Mouse (Mus musculus): ENCODE measurements at regions not wholly inside any gene's neighbourhood (a gene's known extent, or its start where the extent isn't known, plus 50 kb on each side); places are given as distances from the start of the nearest gene placed in this dataset.
A peak's percentile ranks its signal among the peaks of the same experiment; 100 is the strongest.

DNA sequence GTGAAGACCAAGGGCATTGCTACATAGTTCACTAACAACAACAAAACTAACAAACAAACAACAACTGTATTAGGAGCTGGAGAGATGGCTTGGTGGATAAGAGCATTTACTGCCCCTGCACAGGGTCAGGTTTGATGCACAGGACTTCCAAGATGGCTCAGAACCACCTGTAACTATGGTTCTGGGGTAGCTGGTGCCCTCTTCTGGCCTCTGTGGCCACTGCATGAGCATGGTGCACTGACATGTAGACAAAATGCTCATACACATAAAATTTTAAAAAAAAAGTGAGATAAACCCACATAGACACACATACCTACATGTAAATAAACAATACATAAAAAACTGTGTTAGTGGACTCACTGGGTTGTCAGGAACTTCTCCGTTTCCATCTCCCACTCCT is 172.5 kb downstream of the Nucb2 start:
- no peaks in the 10 kb centered on the region for H3K9me3 ChIP-seq (ENCODE audit: low read length)
- H3K27me3 ChIP-seq (ENCODE audit: insufficient read depth, low read length): no peaks in the 10 kb centered on the region
- H3K4me2 ChIP-seq (replicated peaks; ENCODE audit: low read depth, low read length): no peak overlapping the region
- no peak overlapping the region for H3K4me3 ChIP-seq (ENCODE audit: low read length)
- H3K27ac ChIP-seq (ENCODE audit: low read length): no peak overlapping the region
- H3K4me1 ChIP-seq (ENCODE audit: insufficient read depth, low read length): peaks cover 4% of the 10 kb centered on the region; the same call in 1 of the 2 replicates
- no peaks in the 10 kb centered on the region for H3K36me3 ChIP-seq (ENCODE audit: insufficient read depth, low read length)
- 65% methylated on average over 1 of the region's 1 CpGs for WGBS
- no peak for ATAC-seq (ENCODE audit: low FRiP score, low TSS enrichment)
- no peak overlapping the region for H3K9ac ChIP-seq (replicated peaks; ENCODE audit: low read length)

DNA sequence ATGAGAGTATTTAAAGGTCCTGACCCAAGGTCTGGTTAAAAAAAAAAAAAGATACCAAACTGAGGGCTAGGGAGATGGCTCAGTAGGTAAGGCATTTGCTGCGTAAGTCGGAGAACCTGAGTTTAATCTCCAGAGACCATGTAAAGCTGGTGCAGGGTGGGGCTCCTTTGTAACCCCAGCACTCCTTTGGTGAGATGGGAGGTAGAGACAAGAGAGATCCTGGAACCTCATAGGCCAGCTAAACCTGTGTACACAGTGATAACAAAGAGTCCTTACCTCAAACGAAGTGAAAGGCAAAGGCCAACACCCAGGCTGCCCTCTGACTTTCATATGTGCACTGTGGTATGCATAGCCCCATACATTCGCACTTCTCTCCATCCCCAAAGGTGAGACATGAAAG is 175.0 kb downstream of the Nucb2 start:
- no peak overlapping the region for H3K27ac ChIP-seq (ENCODE audit: low read length)
- peaks cover 3% of the 10 kb centered on the region; the same call in 1 of the 2 replicates for H3K4me1 ChIP-seq (ENCODE audit: insufficient read depth, low read length)
- H3K4me3 ChIP-seq (ENCODE audit: low read length): no peak overlapping the region
- H3K4me2 ChIP-seq (replicated peaks; ENCODE audit: low read depth, low read length): no peak overlapping the region
- no peaks in the 10 kb centered on the region for H3K36me3 ChIP-seq (ENCODE audit: insufficient read depth, low read length)
- ATAC-seq (ENCODE audit: low FRiP score, low TSS enrichment): no peak
- WGBS: 84% methylated on average over 4 of the region's 4 CpGs
- H3K27me3 ChIP-seq (ENCODE audit: insufficient read depth, low read length): no peaks in the 10 kb centered on the region
- H3K9ac ChIP-seq (replicated peaks; ENCODE audit: low read length): no peak overlapping the region
- no peaks in the 10 kb centered on the region for H3K9me3 ChIP-seq (ENCODE audit: low read length)

DNA sequence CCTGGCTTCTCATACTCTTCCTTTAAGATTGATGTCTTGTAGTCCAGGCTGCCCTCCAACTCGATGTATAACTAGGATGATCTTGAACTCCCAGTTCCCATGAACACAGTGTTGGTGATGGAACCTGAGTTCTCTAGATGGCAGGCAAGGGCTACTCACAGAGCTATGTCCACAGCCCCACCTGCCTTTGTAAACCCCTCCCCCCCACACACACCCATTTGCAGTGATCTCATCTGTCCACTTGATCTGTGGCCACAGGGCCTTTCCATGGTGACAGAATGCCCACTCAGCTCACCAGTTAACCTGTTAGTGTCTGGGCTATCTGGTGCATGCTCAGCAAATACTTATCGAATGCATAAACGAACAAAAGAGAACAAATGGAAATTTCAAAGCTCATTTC is 176.4 kb downstream of the Nucb2 start:
- Histone ChIP-seq H3K9ac (replicated peaks; ENCODE audit: low read length) (no peak overlapping the region), H3K4me3 (ENCODE audit: low read length) (no peak overlapping the region), H3K4me2 (replicated peaks; ENCODE audit: low read depth, low read length) (no peak overlapping the region), H3K27ac (ENCODE audit: low read length) (no peak overlapping the region), H3K4me1 (ENCODE audit: insufficient read depth, low read length) (no peaks in the 10 kb centered on the region; the same call in 1 of the 2 replicates), H3K27me3 (ENCODE audit: insufficient read depth, low read length) (no peaks in the 10 kb centered on the region), H3K36me3 (ENCODE audit: insufficient read depth, low read length) (no peaks in the 10 kb centered on the region), H3K9me3 (ENCODE audit: low read length) (no peaks in the 10 kb centered on the region)
- WGBS: 69% methylated on average over 3 of the region's 3 CpGs
- ATAC-seq (ENCODE audit: low FRiP score, low TSS enrichment): peak; percentile 27; the same call in 1 of the 2 replicates

DNA sequence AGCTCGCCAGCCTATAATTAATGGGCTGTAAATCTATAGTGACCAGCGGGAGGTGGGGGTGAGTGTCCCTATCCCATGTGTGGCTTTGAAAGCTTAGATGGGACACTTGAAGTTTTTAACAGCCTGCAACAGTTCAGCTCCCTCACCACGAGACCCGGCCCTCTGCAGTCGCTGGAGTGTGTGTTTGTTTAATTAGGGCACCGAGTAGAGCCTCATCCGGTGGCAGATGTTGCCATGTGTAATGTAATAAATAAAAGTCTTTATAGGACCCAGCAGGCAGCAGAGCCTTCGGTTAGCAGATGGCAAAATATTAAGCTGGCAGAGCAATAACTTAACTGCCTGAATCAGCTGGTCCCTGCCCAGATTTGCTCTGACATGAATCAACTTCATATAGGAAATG is 177.1 kb downstream of the Nucb2 start:
- H3K4me1 ChIP-seq (ENCODE audit: insufficient read depth, low read length): no peaks in the 10 kb centered on the region; the same call in 1 of the 2 replicates
- H3K27me3 ChIP-seq (ENCODE audit: insufficient read depth, low read length): no peaks in the 10 kb centered on the region
- H3K4me3 ChIP-seq (ENCODE audit: low read length): no peak overlapping the region
- WGBS: 10% methylated on average over 8 of the region's 8 CpGs
- 0 out of 2 replicates have a peak, but pooled peaks have one; percentile 35 for ATAC-seq (ENCODE audit: low FRiP score, low TSS enrichment)
- H3K9me3 ChIP-seq (ENCODE audit: low read length): no peaks in the 10 kb centered on the region
- H3K4me2 ChIP-seq (replicated peaks; ENCODE audit: low read depth, low read length): no peak overlapping the region
- no peak overlapping the region for H3K27ac ChIP-seq (ENCODE audit: low read length)
- no peaks in the 10 kb centered on the region for H3K36me3 ChIP-seq (ENCODE audit: insufficient read depth, low read length)
- H3K9ac ChIP-seq (replicated peaks; ENCODE audit: low read length): no peak overlapping the region

DNA sequence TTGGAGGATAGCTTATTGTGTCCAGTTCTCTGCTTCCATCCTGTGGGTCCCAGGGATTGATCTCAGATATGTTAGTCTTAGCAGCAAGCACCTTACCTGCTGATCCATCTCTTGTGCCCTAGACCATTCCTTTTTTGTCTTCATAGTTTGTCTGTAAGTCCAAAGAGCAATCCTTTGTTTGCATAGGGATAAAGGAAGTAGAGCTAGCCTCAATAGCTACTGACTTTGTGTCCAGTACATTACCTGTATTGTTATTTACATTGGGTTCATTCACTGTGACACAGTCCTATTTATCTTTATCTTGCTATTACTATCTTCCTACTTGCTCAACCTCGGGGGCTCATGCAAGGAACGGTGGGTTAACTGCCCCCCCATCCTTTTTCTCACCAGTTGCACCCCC is 196.2 kb downstream of the Nucb2 start:
- H3K4me1 ChIP-seq (ENCODE audit: insufficient read depth, low read length): peaks cover 7% of the 10 kb centered on the region; the same call in 1 of the 2 replicates
- no peak overlapping the region for H3K4me2 ChIP-seq (replicated peaks; ENCODE audit: low read depth, low read length)
- WGBS: 85% methylated on average over 2 of the region's 2 CpGs
- H3K4me3 ChIP-seq (ENCODE audit: low read length): no peak overlapping the region
- no peak overlapping the region for H3K9ac ChIP-seq (replicated peaks; ENCODE audit: low read length)
- H3K27me3 ChIP-seq (ENCODE audit: insufficient read depth, low read length): no peaks in the 10 kb centered on the region
- H3K27ac ChIP-seq (ENCODE audit: low read length): no peak overlapping the region
- H3K36me3 ChIP-seq (ENCODE audit: insufficient read depth, low read length): no peaks in the 10 kb centered on the region
- ATAC-seq (ENCODE audit: low FRiP score, low TSS enrichment): no peak
- H3K9me3 ChIP-seq (ENCODE audit: low read length): no peaks in the 10 kb centered on the region

DNA sequence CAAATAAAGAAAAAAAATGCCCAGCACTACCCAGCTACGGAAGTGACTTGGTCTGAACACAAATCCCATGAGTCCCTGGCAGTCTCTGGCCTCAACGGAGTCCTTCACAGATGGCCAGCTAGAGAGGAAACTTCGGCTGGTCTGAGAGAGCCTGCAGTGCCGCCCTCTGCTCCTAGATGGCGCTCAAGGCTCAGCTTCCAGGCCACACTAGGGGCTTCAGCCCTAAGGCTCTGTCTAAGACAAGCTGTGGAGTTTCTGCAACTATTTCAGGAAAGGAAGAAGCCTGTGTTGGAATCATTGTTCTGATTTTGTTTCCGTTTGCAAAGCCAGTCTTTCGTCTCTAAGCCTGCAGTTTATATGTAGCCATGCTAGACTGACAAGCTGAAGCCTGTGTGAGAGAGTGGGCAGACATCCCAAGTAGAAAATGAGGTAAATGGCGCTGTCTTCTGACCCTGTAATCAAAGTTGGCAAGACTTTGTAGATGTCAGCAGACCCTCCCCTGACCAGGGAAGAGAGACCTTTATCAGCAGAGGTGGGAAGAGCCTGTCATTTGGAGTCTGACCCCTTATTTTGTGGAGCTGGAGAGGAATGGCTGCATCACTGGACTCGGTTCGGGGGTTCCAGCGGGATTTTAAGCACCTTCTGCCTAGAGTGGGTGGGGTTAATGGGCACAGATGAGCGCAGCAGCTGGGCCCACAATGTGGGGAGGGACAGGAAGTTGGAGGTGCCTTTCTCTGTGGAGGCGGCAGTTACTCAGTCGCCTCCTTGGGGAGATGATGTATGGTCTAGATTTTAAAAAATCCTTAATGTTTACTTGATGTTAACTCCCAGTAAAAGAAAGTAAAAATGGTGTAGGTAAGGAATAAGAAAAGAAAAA is 197.5 kb downstream of the Nucb2 start:
- Histone ChIP-seq H3K27ac (ENCODE audit: low read length) (peak overlapping the region; percentile 78), H3K9ac (replicated peaks; ENCODE audit: low read length) (0 out of 2 replicates have a peak overlapping the region, but pooled peaks have one; percentile 1), H3K27me3 (ENCODE audit: insufficient read depth, low read length) (no peaks in the 10 kb centered on the region), H3K4me3 (ENCODE audit: low read length) (no peak overlapping the region), H3K4me1 (ENCODE audit: insufficient read depth, low read length) (peaks cover 7% of the 10 kb centered on the region; the same call in 1 of the 2 replicates), H3K4me2 (replicated peaks; ENCODE audit: low read depth, low read length) (peak overlapping the region; percentile 17), H3K36me3 (ENCODE audit: insufficient read depth, low read length) (no peaks in the 10 kb centered on the region), H3K9me3 (ENCODE audit: low read length) (no peaks in the 10 kb centered on the region)
- 14% methylated on average over 14 of the region's 14 CpGs for WGBS
- peak; percentile 91 for ATAC-seq (ENCODE audit: low FRiP score, low TSS enrichment)

DNA sequence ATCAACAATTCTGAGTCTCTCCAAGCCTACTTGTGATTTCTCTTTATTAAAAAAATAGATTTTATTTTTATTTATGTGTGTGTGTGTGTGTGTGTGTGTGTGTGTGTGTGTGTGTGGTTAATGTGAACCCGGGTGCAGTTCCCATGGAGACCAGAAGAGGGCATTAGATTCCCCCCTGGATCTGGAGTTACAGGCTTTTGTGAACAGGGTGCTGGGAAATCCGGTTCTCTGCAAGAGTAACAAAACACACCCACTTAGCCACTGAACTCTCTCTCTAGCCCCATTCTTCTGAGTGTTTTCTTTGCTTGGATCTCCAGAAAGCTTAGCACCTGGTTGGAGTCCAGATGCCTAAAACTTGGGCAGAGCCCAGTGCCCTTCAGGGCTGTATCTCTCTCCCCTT is 198.4 kb downstream of the Nucb2 start:
- ATAC-seq (ENCODE audit: low FRiP score, low TSS enrichment): no peak
- no peaks in the 10 kb centered on the region for H3K9me3 ChIP-seq (ENCODE audit: low read length)

DNA sequence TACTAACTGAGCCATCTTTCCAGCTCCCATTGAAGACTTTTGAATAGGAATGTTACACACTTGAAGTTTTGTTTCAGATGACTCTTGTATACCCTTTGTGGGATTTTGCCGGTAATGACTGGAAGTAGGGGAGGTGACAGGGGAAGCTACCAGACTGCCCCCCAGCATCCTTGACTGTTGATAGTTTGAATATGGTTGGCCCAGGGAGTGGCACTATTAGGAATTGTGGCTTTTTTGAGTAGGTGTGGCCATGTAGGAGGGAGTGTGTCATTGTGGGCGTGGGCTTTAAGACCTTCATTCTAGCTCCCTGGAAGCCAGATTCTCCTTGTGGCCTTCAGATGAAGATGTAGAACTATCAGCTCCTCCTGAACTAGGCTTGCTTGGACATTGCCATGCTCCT is 207.4 kb downstream of the Nucb2 start:
- 94% methylated on average over 2 of the region's 2 CpGs for WGBS
- Histone ChIP-seq H3K27me3 (ENCODE audit: insufficient read depth, low read length) (no peaks in the 10 kb centered on the region), H3K4me3 (ENCODE audit: low read length) (no peak overlapping the region), H3K9me3 (ENCODE audit: low read length) (no peaks in the 10 kb centered on the region), H3K9ac (replicated peaks; ENCODE audit: low read length) (no peak overlapping the region), H3K27ac (ENCODE audit: low read length) (no peak overlapping the region), H3K4me1 (ENCODE audit: insufficient read depth, low read length) (no peaks in the 10 kb centered on the region), H3K36me3 (ENCODE audit: insufficient read depth, low read length) (no peaks in the 10 kb centered on the region), H3K4me2 (replicated peaks; ENCODE audit: low read depth, low read length) (no peak overlapping the region)
- no peak for ATAC-seq (ENCODE audit: low FRiP score, low TSS enrichment)

More for the DNA sequence above, 198.4 kb downstream of the Nucb2 start:
- H3K36me3 ChIP-seq (ENCODE audit: insufficient read depth, low read length): no peaks in the 10 kb centered on the region
- no peak overlapping the region for H3K27ac ChIP-seq (ENCODE audit: low read length)
- no peak overlapping the region for H3K4me2 ChIP-seq (replicated peaks; ENCODE audit: low read depth, low read length)
- no peak overlapping the region for H3K4me3 ChIP-seq (ENCODE audit: low read length)
- no peaks in the 10 kb centered on the region for H3K27me3 ChIP-seq (ENCODE audit: insufficient read depth, low read length)
- H3K9ac ChIP-seq (replicated peaks; ENCODE audit: low read length): no peak overlapping the region
- 83% methylated on average over 2 of the region's 2 CpGs for WGBS
- peaks cover 7% of the 10 kb centered on the region; the same call in 1 of the 2 replicates for H3K4me1 ChIP-seq (ENCODE audit: insufficient read depth, low read length)

DNA sequence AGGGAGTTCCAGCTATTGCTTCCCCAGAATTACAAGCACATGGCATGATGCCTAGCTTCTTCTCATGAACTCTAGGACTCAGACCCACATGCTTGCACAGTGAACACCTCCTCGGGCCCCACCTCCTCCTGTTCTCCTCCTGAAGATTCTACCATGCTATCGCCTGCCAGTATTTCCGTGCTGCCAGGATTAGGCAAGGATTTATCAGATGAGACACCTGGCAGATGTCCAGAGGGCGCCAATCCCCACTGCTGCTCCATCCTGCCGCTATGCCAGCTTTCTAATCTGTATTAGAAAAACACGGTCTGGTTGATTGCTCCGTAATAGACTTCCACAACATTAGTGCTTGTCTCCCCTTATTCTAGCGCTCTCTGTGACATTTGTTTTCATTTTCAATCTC is 209.0 kb downstream of the Nucb2 start:
- WGBS: 88% methylated on average over 8 of the region's 8 CpGs
- Histone ChIP-seq H3K4me2 (replicated peaks; ENCODE audit: low read depth, low read length) (no peak overlapping the region), H3K36me3 (ENCODE audit: insufficient read depth, low read length) (no peaks in the 10 kb centered on the region), H3K27ac (ENCODE audit: low read length) (no peak overlapping the region), H3K4me3 (ENCODE audit: low read length) (no peak overlapping the region), H3K27me3 (ENCODE audit: insufficient read depth, low read length) (no peaks in the 10 kb centered on the region), H3K9me3 (ENCODE audit: low read length) (no peaks in the 10 kb centered on the region), H3K4me1 (ENCODE audit: insufficient read depth, low read length) (no peaks in the 10 kb centered on the region), H3K9ac (replicated peaks; ENCODE audit: low read length) (no peak overlapping the region)
- no peak for ATAC-seq (ENCODE audit: low FRiP score, low TSS enrichment)

Data from kidney, embryonic 16.5 days (tissue).